9 mouse cellular contexts compared by ENCODE assay signal in the genomic region with DNA sequence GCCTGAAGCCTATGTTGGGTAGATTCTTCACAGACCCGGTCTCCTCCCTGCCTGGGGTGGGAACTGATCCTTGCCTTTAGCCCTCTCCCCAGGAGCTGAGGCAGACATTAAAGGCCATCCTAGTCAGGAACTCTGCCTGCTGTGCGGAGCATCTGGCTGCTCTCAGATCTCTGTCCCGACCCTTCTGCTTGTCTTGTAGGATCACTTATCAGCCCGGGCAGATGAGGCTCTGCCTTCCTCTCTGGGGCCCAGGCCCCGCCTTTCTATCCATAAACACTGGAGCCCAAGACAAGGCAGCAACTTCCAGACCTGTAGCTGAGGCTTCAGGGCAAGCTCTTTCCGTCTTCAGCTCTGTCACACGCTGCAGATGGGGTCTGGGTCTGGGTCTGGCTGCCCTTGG. TPM values are rescaled to one million over a fixed set of nuclear protein-coding genes. Genes with fewer than 3 reads are reported as not detected.
A peak's percentile ranks its signal among the peaks of the same experiment; 100 is the strongest.
DNase-seq lines count a peak whose midpoint lies in the region; ATAC-seq and TF ChIP-seq lines count a peak whose summit lies in the region.
"Had no signal": no experiment of that assay in that cellular context is flagged by ENCODE, and none has a peak within 500 bp of the region (broad histone marks: within the 10 kb centered on the region; RNA-seq: fewer than 3 reads in every experiment).

No protein-coding gene starts in this region.

- H3K9ac ChIP-seq in kidney, embryonic 14.5 days (ENCODE audit: low read depth, low read length): peak overlapping the region; percentile 12; the same call in 1 of the 2 replicates
- peak overlapping the region; percentile 71 for H3K9ac ChIP-seq in liver, embryonic 14.5 days (replicated peaks)
- H3K9ac ChIP-seq: heart, embryonic 15.5 days had no signal

- no peaks in the 10 kb centered on the region for H3K36me3 ChIP-seq in kidney, embryonic 14.5 days (ENCODE audit: control insufficient read depth, insufficient read depth, low read length)
- no peaks in the 10 kb centered on the region for H3K36me3 ChIP-seq in G1E (replicated peaks)
- no peaks in the 10 kb centered on the region for H3K36me3 ChIP-seq in liver, embryonic 14.5 days (replicated peaks; ENCODE audit: control insufficient read depth, insufficient read depth, low read depth)
- H3K36me3 ChIP-seq: heart, embryonic 15.5 days had no signal

- peak; percentile 88 for TF ChIP-seq EP300 in liver, embryonic 14.5 days (IDR thresholded peaks at IDR 0.05; ENCODE audit: low read depth)

- intact Hi-C loops in left cerebral cortex, postnatal 36 days (cut with DNase I): no loop called here

- no peak overlapping the region for H3K27ac ChIP-seq in kidney, embryonic 14.5 days (ENCODE audit: low read depth, low read length)
- peak overlapping the region; percentile 84 for H3K27ac ChIP-seq in liver, embryonic 14.5 days
- H3K27ac ChIP-seq: heart, embryonic 15.5 days had no signal

- no peak overlapping the region for H3K4me2 ChIP-seq in kidney, embryonic 14.5 days (replicated peaks; ENCODE audit: low read depth, low read length)
- H3K4me2 ChIP-seq in liver, embryonic 14.5 days (ENCODE audit: low read depth): peak overlapping the region; percentile 82
- H3K4me2 ChIP-seq: heart, embryonic 15.5 days had no signal

- no peak for TF ChIP-seq CTCF in G1E (IDR thresholded peaks at IDR 0.05; ENCODE audit: low read depth, low read length)
- TF ChIP-seq CTCF in liver, embryonic 14.5 days (IDR thresholded peaks at IDR 0.05; ENCODE audit: low read depth): no peak

- no peaks in the 10 kb centered on the region for H3K9me3 ChIP-seq in kidney, embryonic 14.5 days (ENCODE audit: control insufficient read depth, low read length)
- H3K9me3 ChIP-seq in G1E (replicated peaks): peaks cover 14% of the 10 kb centered on the region
- H3K9me3 ChIP-seq in liver, embryonic 14.5 days (ENCODE audit: control insufficient read depth, low read length): no peaks in the 10 kb centered on the region
- H3K9me3 ChIP-seq: heart, embryonic 15.5 days had no signal

- H3K27me3 ChIP-seq in kidney, embryonic 14.5 days (ENCODE audit: control insufficient read depth, insufficient read depth, low read length): 0 out of 2 replicates have a peak, but pooled peaks cover 3% of the 10 kb centered on the region
- 0 out of 2 replicates have a peak, but pooled peaks cover 3% of the 10 kb centered on the region for H3K27me3 ChIP-seq in G1E (ENCODE audit: insufficient read depth, low read length)
- H3K27me3 ChIP-seq in liver, embryonic 14.5 days (ENCODE audit: control insufficient read depth, insufficient read depth, low read length): no peaks in the 10 kb centered on the region

- H3K4me3 ChIP-seq in kidney, embryonic 14.5 days (ENCODE audit: low read length): no peak overlapping the region
- H3K4me3 ChIP-seq in G1E (ENCODE audit: low read depth, low read length): no peak overlapping the region
- H3K4me3 ChIP-seq in liver, embryonic 14.5 days (ENCODE audit: insufficient read depth in 1 of 2, low read depth in 2 of 2, low read length in 2 of 2): peak overlapping the region; percentile 37 to 38
- H3K4me3 ChIP-seq: heart, embryonic 15.5 days had no signal

- ATAC-seq in kidney, embryonic 14.5 days (ENCODE audit: low FRiP score, low TSS enrichment): peak; percentile 54
- ATAC-seq in G1E (ENCODE audit: extremely low read depth, insufficient number of reproducible peaks, low FRiP score, poor library complexity, severe bottlenecking): peak; percentile 47; the same call in 1 of the 2 replicates
- ATAC-seq in liver, embryonic 14.5 days (ENCODE audit: insufficient read depth): peak; percentile 95

- H3K4me1 ChIP-seq in kidney, embryonic 14.5 days (ENCODE audit: control insufficient read depth, insufficient read depth, low read length): peaks cover 15% of the 10 kb centered on the region; the same call in 1 of the 2 replicates
- no peaks in the 10 kb centered on the region for H3K4me1 ChIP-seq in G1E (ENCODE audit: insufficient read depth, low read depth, low read length)
- peaks cover 52 to 65% of the 10 kb centered on the region in 2 experiments for H3K4me1 ChIP-seq in liver, embryonic 14.5 days (replicated peaks; ENCODE audit: control insufficient read depth in 2 of 2, insufficient read depth in 2 of 2, low read length in 1 of 2)
- H3K4me1 ChIP-seq: heart, embryonic 15.5 days had no signal

- DNase-seq in kidney, adult 11 months: no peak
- no peak for DNase-seq in G1E (ENCODE audit: low spot score)
- DNase-seq in embryo, embryonic 10.5 days (ENCODE audit: low spot score): peak; percentile 58
- DNase-seq in liver, embryonic 14.5 days (ENCODE audit: low read depth in 3 of 3, low spot score in 3 of 3): peak; percentile 75 to 79 (median 77)
- no peak for DNase-seq in ovary, postnatal 36 days (ENCODE audit: low spot score)
- DNase-seq in left cerebral cortex, postnatal 36 days (ENCODE audit: low spot score in 2 of 2): no peak
- no peak for DNase-seq in layer of hippocampus, adult 11-12 months (ENCODE audit: low spot score)

- 30% methylated on average over 7 of the region's 7 CpGs for WGBS in kidney, embryonic 14.5 days
- 6% methylated on average over 7 of the region's 7 CpGs for WGBS in liver, embryonic 14.5 days (ENCODE audit: insufficient replicate concordance)

RNA-seq across cellular contexts. Expression of gene Ets1, which starts 28.8 kb away (rescaled TPM):
- 26.2 and 58.0 TPM in 2 replicates for polyA plus RNA-seq in kidney, embryonic 14.5 days (2014; fragmentation: Nextera tagmentation; extraction: Ambion mirVana)
- total RNA-seq in G1E (2014; fragmentation: Nextera tagmentation) (not detected in 2 replicates), G1E (2017) (0.05 and 0.17 TPM in 2 replicates)
- polyA plus RNA-seq in G1E (2012): not detected in 2 replicates
- polyA plus RNA-seq in liver, embryonic 14.5 days (2012; rRNA removed): 3.5 and 4.4 TPM in 2 replicates
- polyA plus RNA-seq in liver, embryonic 14.5 days (2014; fragmentation: Nextera tagmentation; extraction: Ambion mirVana): 8.0 and 8.3 TPM in 2 replicates
- 10 to 100 TPM; 11.5 to 11.6 TPM for total RNA-seq in left cerebral cortex, postnatal 36 days (2021)

Comparison
In these comparisons a context has a peak if more than half of its experiments do, and no peak if none do; other contexts are left out.
1. H3K4me3 ChIP-seq: peak in liver, embryonic 14.5 days (2 of 2); none in kidney, embryonic 14.5 days (single experiment) and G1E (single experiment).
2. DNase-seq: peak in embryo, embryonic 10.5 days (single experiment) and liver, embryonic 14.5 days (3 of 3); none in kidney, adult 11 months (single experiment), G1E (single experiment), ovary, postnatal 36 days (single experiment), left cerebral cortex, postnatal 36 days (0 of 2) and layer of hippocampus, adult 11-12 months (single experiment).
3. Peak in every context shown above with its lines, with median percentiles within 50 percentile points of each other: ATAC-seq.